ENCODE assay signal across 21 mouse cellular contexts in the genomic region with DNA sequence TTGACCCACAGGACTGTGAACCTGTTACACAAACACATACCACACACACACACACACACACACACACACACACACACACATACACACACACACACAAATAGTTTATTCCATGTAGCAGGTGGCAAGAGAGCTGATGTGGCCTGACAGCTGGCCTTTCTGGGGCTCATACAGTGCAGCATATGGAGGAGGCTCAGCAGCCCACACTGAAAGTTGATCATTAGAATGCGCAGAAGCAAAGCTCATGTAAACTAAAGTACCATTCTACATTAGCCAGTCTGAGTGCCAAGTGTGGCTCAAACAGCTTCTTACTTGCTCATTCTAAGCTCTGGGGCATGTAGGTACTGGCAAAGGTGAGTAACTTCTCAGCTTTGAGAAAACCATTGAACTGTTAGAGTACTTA.
DNase-seq lines count a peak whose midpoint lies in the region; ATAC-seq and TF ChIP-seq lines count a peak whose summit lies in the region.
"Had no signal": no experiment of that assay in that cellular context is flagged by ENCODE, and none has a peak within 500 bp of the region (broad histone marks: within the 10 kb centered on the region; RNA-seq: fewer than 3 reads in every experiment).

No protein-coding gene starts in this region.

- peak; percentile 21; the same call in 1 of the 2 replicates for ATAC-seq in liver, postnatal 0 days
- no peak for ATAC-seq in liver, embryonic 12.5 days
- ATAC-seq in forebrain, embryonic 13.5 days: peak; percentile 88
- ATAC-seq in hindbrain, embryonic 13.5 days (ENCODE audit: low FRiP score): 0 out of 2 replicates have a peak, but pooled peaks have one; percentile 59
- no peak for ATAC-seq in midbrain, postnatal 0 days (ENCODE audit: low FRiP score)

- H3K4me1 ChIP-seq in liver, postnatal 0 days (ENCODE audit: insufficient read depth): no peaks in the 10 kb centered on the region
- H3K4me1 ChIP-seq in liver, embryonic 12.5 days: no peaks in the 10 kb centered on the region
- H3K4me1 ChIP-seq in forebrain, embryonic 13.5 days: peaks cover 18% of the 10 kb centered on the region
- peaks cover 6% of the 10 kb centered on the region for H3K4me1 ChIP-seq in hindbrain, embryonic 13.5 days (replicated peaks)
- H3K4me1 ChIP-seq in midbrain, postnatal 0 days (ENCODE audit: insufficient read depth, low read length): no peaks in the 10 kb centered on the region
- no peaks in the 10 kb centered on the region for H3K4me1 ChIP-seq in thymus, adult 2 months (replicated peaks; ENCODE audit: control insufficient read depth, insufficient read depth, low read length)
- H3K4me1 ChIP-seq: embryonic facial prominence, embryonic 15.5 days; limb, embryonic 13.5 days; liver, embryonic 15.5 days; stomach, embryonic 15.5 days had no signal

- no peak overlapping the region for H3K9ac ChIP-seq in liver, postnatal 0 days (replicated peaks)
- no peak overlapping the region for H3K9ac ChIP-seq in liver, embryonic 12.5 days
- no peak overlapping the region for H3K9ac ChIP-seq in forebrain, embryonic 13.5 days
- no peak overlapping the region for H3K9ac ChIP-seq in hindbrain, embryonic 13.5 days
- H3K9ac ChIP-seq in midbrain, postnatal 0 days (replicated peaks; ENCODE audit: low read length, poor library complexity, severe bottlenecking): no peak overlapping the region
- H3K9ac ChIP-seq: embryonic facial prominence, embryonic 15.5 days; limb, embryonic 13.5 days; liver, embryonic 15.5 days; stomach, embryonic 15.5 days had no signal

- no peak for TF ChIP-seq EP300 in liver, postnatal 0 days (IDR thresholded peaks at IDR 0.05; ENCODE audit: low read depth)

- no peak for TF ChIP-seq CTCF in liver, postnatal 0 days (IDR thresholded peaks at IDR 0.05; ENCODE audit: low read depth)
- no peak for TF ChIP-seq CTCF in midbrain, postnatal 0 days (IDR thresholded peaks at IDR 0.05)
- no peak for TF ChIP-seq CTCF in thymus, adult 2 months (IDR thresholded peaks at IDR 0.05; ENCODE audit: borderline replicate concordance, control insufficient read depth, extremely low read depth, insufficient read depth, low read length, poor library complexity)

- no peak overlapping the region for H3K4me2 ChIP-seq in liver, postnatal 0 days (ENCODE audit: low read depth, low read length)
- H3K4me2 ChIP-seq in liver, embryonic 12.5 days: no peak overlapping the region
- H3K4me2 ChIP-seq in forebrain, embryonic 13.5 days: no peak overlapping the region
- no peak overlapping the region for H3K4me2 ChIP-seq in hindbrain, embryonic 13.5 days
- no peak overlapping the region for H3K4me2 ChIP-seq in midbrain, postnatal 0 days (ENCODE audit: low read depth, low read length, poor library complexity, severe bottlenecking)
- H3K4me2 ChIP-seq: embryonic facial prominence, embryonic 15.5 days; limb, embryonic 13.5 days; liver, embryonic 15.5 days; stomach, embryonic 15.5 days had no signal

- no peak overlapping the region for H3K4me3 ChIP-seq in liver, postnatal 0 days (ENCODE audit: low read depth, low read length)
- H3K4me3 ChIP-seq in liver, embryonic 12.5 days: no peak overlapping the region
- H3K4me3 ChIP-seq in forebrain, embryonic 13.5 days: no peak overlapping the region
- H3K4me3 ChIP-seq in hindbrain, embryonic 13.5 days: no peak overlapping the region
- no peak overlapping the region for H3K4me3 ChIP-seq in midbrain, postnatal 0 days (ENCODE audit: low read depth, low read length)
- no peak overlapping the region for H3K4me3 ChIP-seq in thymus, adult 2 months (ENCODE audit: control insufficient read depth, insufficient read depth, low read length)
- H3K4me3 ChIP-seq: embryonic facial prominence, embryonic 15.5 days; heart, adult 2 months; limb, embryonic 13.5 days; liver, embryonic 15.5 days; stomach, embryonic 15.5 days had no signal

- no peak for DNase-seq in liver, postnatal 0 days
- peak; percentile 23 for DNase-seq in midbrain, postnatal 0 days (ENCODE audit: low spot score)
- no peak for DNase-seq in spleen, postnatal 36 days (ENCODE audit: low spot score in 2 of 2)
- no peak for DNase-seq in thymus, adult 2 months
- DNase-seq in adrenal gland, adult (ENCODE audit: inconsistent age in 2 of 2, low spot score in 1 of 2): no peak
- DNase-seq: adrenal gland, postnatal 25 days; cerebellum, adult 9-10 months; gastrocnemius, postnatal 10 days; heart, adult 2 months; kidney, adult 18-20 months; kidney, postnatal 14 days; layer of hippocampus, adult 9-11 months; lung, postnatal 14 days; right cerebral cortex, adult 18-20 months had no signal

- H3K36me3 ChIP-seq in liver, postnatal 0 days (replicated peaks; ENCODE audit: insufficient read depth, low read length): no peaks in the 10 kb centered on the region
- H3K36me3 ChIP-seq in liver, embryonic 12.5 days: no peaks in the 10 kb centered on the region
- no peaks in the 10 kb centered on the region for H3K36me3 ChIP-seq in forebrain, embryonic 13.5 days (ENCODE audit: poor library complexity, severe bottlenecking)
- H3K36me3 ChIP-seq in hindbrain, embryonic 13.5 days: no peaks in the 10 kb centered on the region
- H3K36me3 ChIP-seq in midbrain, postnatal 0 days (ENCODE audit: insufficient read depth, low read length): no peaks in the 10 kb centered on the region
- no peaks in the 10 kb centered on the region for H3K36me3 ChIP-seq in thymus, adult 2 months (ENCODE audit: control insufficient read depth, insufficient read depth, low read length)
- H3K36me3 ChIP-seq: embryonic facial prominence, embryonic 15.5 days; limb, embryonic 13.5 days; liver, embryonic 15.5 days; stomach, embryonic 15.5 days had no signal

- 0 out of 2 replicates have a peak overlapping the region, but pooled peaks have one; percentile 3 for H3K27ac ChIP-seq in liver, postnatal 0 days (ENCODE audit: low read depth)
- H3K27ac ChIP-seq in liver, embryonic 12.5 days: no peak overlapping the region
- H3K27ac ChIP-seq in forebrain, embryonic 13.5 days: no peak overlapping the region
- H3K27ac ChIP-seq in hindbrain, embryonic 13.5 days: no peak overlapping the region
- no peak overlapping the region for H3K27ac ChIP-seq in midbrain, postnatal 0 days (ENCODE audit: low read depth, low read length)
- H3K27ac ChIP-seq in thymus, adult 2 months (ENCODE audit: control insufficient read depth, insufficient read depth, low read length): no peak overlapping the region
- H3K27ac ChIP-seq: embryonic facial prominence, embryonic 15.5 days; heart, adult 2 months; limb, embryonic 13.5 days; stomach, embryonic 15.5 days had no signal

- H3K27me3 ChIP-seq in liver, postnatal 0 days (ENCODE audit: insufficient read depth, low read length): no peaks in the 10 kb centered on the region
- H3K27me3 ChIP-seq in liver, embryonic 12.5 days (replicated peaks): no peaks in the 10 kb centered on the region
- 0 out of 2 replicates have a peak, but pooled peaks cover 6% of the 10 kb centered on the region for H3K27me3 ChIP-seq in forebrain, embryonic 13.5 days
- H3K27me3 ChIP-seq in hindbrain, embryonic 13.5 days: 0 out of 2 replicates have a peak, but pooled peaks cover 4% of the 10 kb centered on the region
- H3K27me3 ChIP-seq in midbrain, postnatal 0 days (ENCODE audit: insufficient read depth, low read length): no peaks in the 10 kb centered on the region
- H3K27me3 ChIP-seq in thymus, adult 2 months (ENCODE audit: control insufficient read depth, insufficient read depth, low read length): no peaks in the 10 kb centered on the region
- H3K27me3 ChIP-seq: embryonic facial prominence, embryonic 15.5 days; limb, embryonic 13.5 days; liver, embryonic 15.5 days; stomach, embryonic 15.5 days had no signal

- WGBS in liver, postnatal 0 days (ENCODE audit: insufficient replicate concordance): 84% methylated on average over 1 of the region's 1 CpGs
- 85% methylated on average over 1 of the region's 1 CpGs for WGBS in liver, embryonic 12.5 days (ENCODE audit: insufficient replicate concordance)
- 40% methylated on average over 1 of the region's 1 CpGs for WGBS in forebrain, embryonic 13.5 days
- 74% methylated on average over 1 of the region's 1 CpGs for WGBS in hindbrain, embryonic 13.5 days
- 70% methylated on average over 1 of the region's 1 CpGs for WGBS in midbrain, postnatal 0 days
- 97% methylated on average over 1 of the region's 1 CpGs for WGBS in thymus, adult 2 months

- no peaks in the 10 kb centered on the region for H3K9me3 ChIP-seq in liver, postnatal 0 days (ENCODE audit: low read length)
- H3K9me3 ChIP-seq in liver, embryonic 12.5 days (replicated peaks): no peaks in the 10 kb centered on the region
- no peaks in the 10 kb centered on the region for H3K9me3 ChIP-seq in forebrain, embryonic 13.5 days (replicated peaks)
- no peaks in the 10 kb centered on the region for H3K9me3 ChIP-seq in hindbrain, embryonic 13.5 days
- no peaks in the 10 kb centered on the region for H3K9me3 ChIP-seq in midbrain, postnatal 0 days (ENCODE audit: low read length)
- H3K9me3 ChIP-seq: embryonic facial prominence, embryonic 15.5 days; limb, embryonic 13.5 days; liver, embryonic 15.5 days; stomach, embryonic 15.5 days had no signal

- TF ChIP-seq POLR2A in thymus, adult 2 months (IDR thresholded peaks at IDR 0.05; ENCODE audit: control insufficient read depth, extremely low read depth, insufficient read depth, low read length, poor library complexity): no peak

Comparison
In these comparisons a context has a peak if more than half of its experiments do, and no peak if none do; other contexts are left out.
1. ATAC-seq: peak in liver, postnatal 0 days (single experiment), forebrain, embryonic 13.5 days (single experiment) and hindbrain, embryonic 13.5 days (single experiment); none in liver, embryonic 12.5 days (single experiment) and midbrain, postnatal 0 days (single experiment).